Mouse (Mus musculus) layer of hippocampus, adult 11-12 months (tissue): ENCODE results near the gene Slc15a5.
"Not testable (repeated sequence)": the region's sequence is repeated elsewhere in the genome, so short reads cannot be mapped to it uniquely, and the experiment has no call there.

Experiments
- DNase-seq: peaks from one replicate; pipeline ENCODE4 v3.0.0; 2022; ENCODE audit warnings: low spot score

Gene Slc15a5

GRCm38 (mm10) chr6:138079816-138080215 is at the start of gene Slc15a5:
Slc15a5 (minus strand) TSS chr6:138079916.
- no peak for DNase-seq

GRCm38 (mm10) chr6:138128392-138129335 is 48.9 kb upstream of the Slc15a5 start:
- DNase-seq: no peak

GRCm38 (mm10) chr6:138117496-138117895 is 37.8 kb upstream of the Slc15a5 start:
- DNase-seq: no peak

GRCm38 (mm10) chr6:138104559-138104958 is 24.8 kb upstream of the Slc15a5 start:
- no peak for DNase-seq

GRCm38 (mm10) chr6:138102940-138103339 is 23.2 kb upstream of the Slc15a5 start:
- DNase-seq: no peak

GRCm38 (mm10) chr6:138101843-138102242 is 22.1 kb upstream of the Slc15a5 start:
- no peak for DNase-seq

GRCm38 (mm10) chr6:138099646-138100045 is 19.9 kb upstream of the Slc15a5 start:
- no peak for DNase-seq

GRCm38 (mm10) chr6:138095060-138095459 is 15.3 kb upstream of the Slc15a5 start:
- DNase-seq: no peak

GRCm38 (mm10) chr6:138092432-138092831 is 12.7 kb upstream of the Slc15a5 start:
- no peak for DNase-seq

- no peak for DNase-seq
Measured at GRCm38 (mm10) chr6:138089084-138089483, 9.4 kb upstream of the Slc15a5 start.

GRCm38 (mm10) chr6:138086421-138086820 is 6.7 kb upstream of the Slc15a5 start:
- DNase-seq: not testable (repeated sequence)

- no peak for DNase-seq
Measured at GRCm38 (mm10) chr6:138080778-138081549, 1.2 kb upstream of the Slc15a5 start.

- no peak for DNase-seq
Measured at GRCm38 (mm10) chr6:138077681-138078439, 1.9 kb downstream of the Slc15a5 start.

- no peak for DNase-seq
Measured at GRCm38 (mm10) chr6:138075723-138076122, 4.0 kb downstream of the Slc15a5 start.

- no peak for DNase-seq
Measured at GRCm38 (mm10) chr6:138073540-138073939, 6.2 kb downstream of the Slc15a5 start.

- DNase-seq: no peak
Measured at GRCm38 (mm10) chr6:138072963-138073339, 6.8 kb downstream of the Slc15a5 start.

- no peak for DNase-seq
Measured at GRCm38 (mm10) chr6:138072110-138072962, 7.4 kb downstream of the Slc15a5 start.

GRCm38 (mm10) chr6:138071505-138072107 is 8.1 kb downstream of the Slc15a5 start:
- no peak for DNase-seq

- no peak for DNase-seq
Measured at GRCm38 (mm10) chr6:138070720-138071504, 8.8 kb downstream of the Slc15a5 start.

- DNase-seq: peak; percentile 17
Measured at GRCm38 (mm10) chr6:138069921-138070320, 9.8 kb downstream of the Slc15a5 start.
